Mouse (Mus musculus) limb, embryonic 15.5 days (tissue): ENCODE results near the gene Agpat1. TPM values are rescaled to one million over a fixed set of nuclear protein-coding genes. Genes with fewer than 3 reads are reported as not detected.

Source experiments
- ATAC-seq: fragments of 200-750 bp; cut with Nextera tagmentation; 2 replicates; pipeline ENCODE4 v1.8.0; 2017; ENCODE audit warnings: low read depth, moderate TSS enrichment; ENCODE audit not compliant: insufficient number of reproducible peaks, low FRiP score, low TSS enrichment
- H3K27ac ChIP-seq: fragments of 300-500 bp; sonication (generic); 2 replicates; pipeline ENCODE4 v1.5.1; 2015; ENCODE audit warnings: moderate library complexity, mild to moderate bottlenecking, inconsistent platforms
- H3K27me3 ChIP-seq: fragments of 300-500 bp; sonication (generic); 2 replicates; pipeline ENCODE4 v1.6.1; 2015; ENCODE audit warnings: inconsistent platforms
- H3K36me3 ChIP-seq: fragments of 300-500 bp; sonication (generic); 2 replicates; pipeline ENCODE4 v1.6.1; 2015; ENCODE audit warnings: inconsistent platforms
- H3K4me1 ChIP-seq: fragments of 300-500 bp; sonication (generic); 2 replicates; pipeline ENCODE4 v1.6.1; 2015; ENCODE audit warnings: inconsistent platforms
- H3K4me2 ChIP-seq: fragments of 300-500 bp; sonication (generic); 2 replicates; pipeline ENCODE4 v1.6.1; 2015; ENCODE audit warnings: mild to moderate bottlenecking, inconsistent platforms
- H3K4me3 ChIP-seq: fragments of 300-500 bp; sonication (generic); 2 replicates; pipeline ENCODE4 v1.5.1; 2015; ENCODE audit warnings: mild to moderate bottlenecking, inconsistent platforms
- H3K9ac ChIP-seq: fragments of 300-500 bp; sonication (generic); 2 replicates; pipeline ENCODE4 v1.6.1; 2015; ENCODE audit warnings: inconsistent platforms
- H3K9me3 ChIP-seq: fragments of 300-500 bp; sonication (generic); 2 replicates; pipeline ENCODE4 v1.6.1; 2016; ENCODE audit warnings: inconsistent platforms
- whole genome bisulfite sequencing: fragments of 180-500 bp; shearing (Covaris S2); methylation state at CpG from one replicate; pipeline ENCODE4 v1.1.7; 2015; 5-methylcytosine and 5-hydroxymethylcytosine counted together
- polyA plus RNA-seq: library from polyadenylated mRNA; unstranded; fragments of >200 nt; fragmentation: Nextera tagmentation; extraction: Ambion mirVana; gene quantifications from 2 replicates; pipeline ENCODE4 v1.2.1, GENCODE M21; 2015

Agpat1 gene
- polyA plus RNA-seq, 1 experiment from 2014 or later, result 45.8 TPM

DNA sequence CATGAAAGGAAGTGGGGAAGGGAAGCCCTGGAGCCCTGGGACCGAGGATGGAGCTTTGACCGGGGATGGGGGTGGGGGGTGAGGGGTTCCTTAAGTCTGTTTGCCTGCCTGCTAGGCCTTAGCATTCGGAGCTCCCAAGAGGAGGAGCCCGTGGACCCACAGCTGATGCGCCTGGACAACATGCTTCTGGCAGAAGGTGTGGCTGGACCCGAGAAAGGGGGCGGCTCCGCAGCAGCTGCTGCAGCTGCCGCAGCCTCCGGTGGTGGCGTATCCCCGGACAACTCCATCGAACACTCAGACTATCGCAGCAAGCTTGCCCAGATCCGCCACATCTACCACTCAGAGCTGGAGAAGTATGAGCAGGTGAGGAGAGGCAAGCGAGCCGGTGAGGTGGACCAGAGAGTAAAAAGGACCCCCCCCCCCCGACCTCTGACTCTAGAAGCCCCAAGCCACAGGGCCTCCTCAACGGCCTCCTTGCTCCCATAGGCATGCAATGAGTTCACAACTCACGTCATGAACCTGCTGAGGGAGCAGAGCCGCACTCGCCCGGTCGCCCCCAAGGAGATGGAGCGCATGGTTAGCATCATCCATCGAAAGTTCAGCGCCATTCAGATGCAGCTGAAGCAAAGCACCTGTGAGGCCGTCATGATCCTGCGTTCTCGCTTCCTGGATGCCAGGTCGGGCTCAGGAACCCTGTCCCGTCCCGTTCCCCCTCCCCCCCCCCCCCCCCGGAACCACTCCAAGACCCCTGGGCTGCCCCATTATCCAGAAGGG, 10.1 kb upstream of the Agpat1 start:
- peak overlapping the region; percentile 84; the same call in 1 of the 2 replicates for H3K9ac ChIP-seq
- peaks cover 60% of the 10 kb centered on the region for H3K4me1 ChIP-seq
- H3K36me3 ChIP-seq, result peaks cover 21% of the 10 kb centered on the region
- no peak for ATAC-seq
- no peaks in the 10 kb centered on the region for H3K27me3 ChIP-seq
- 45% methylated on average over 34 of the region's 34 CpGs for WGBS
- H3K4me3 ChIP-seq, result peak overlapping the region; percentile 80
- H3K27ac ChIP-seq, result peak overlapping the region; percentile 98
- H3K9me3 ChIP-seq, result no peaks in the 10 kb centered on the region
- peak overlapping the region; percentile 85 for H3K4me2 ChIP-seq

DNA sequence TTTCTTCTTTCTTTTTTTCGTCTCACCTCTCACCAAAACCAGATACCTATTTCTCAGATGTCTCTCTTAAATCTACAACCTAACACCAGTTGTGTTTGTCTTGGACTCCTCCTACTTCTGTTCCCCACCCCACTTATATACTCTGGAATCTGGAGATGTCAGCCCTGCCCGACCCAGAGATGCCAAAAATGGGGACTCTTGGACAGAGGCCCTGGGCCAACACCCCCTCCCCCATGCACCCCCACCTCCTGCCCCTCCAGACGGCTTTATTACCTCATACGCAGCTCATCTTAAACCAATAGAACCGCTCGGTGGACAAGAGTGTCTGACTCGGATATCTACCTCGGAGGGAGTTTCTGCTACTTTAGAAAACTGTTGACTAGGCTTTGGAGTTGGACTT, 8.0 kb upstream of the Agpat1 start:
- Histone ChIP-seq H3K9me3 (no peaks in the 10 kb centered on the region), H3K36me3 (peaks cover 33% of the 10 kb centered on the region), H3K4me3 (no peak overlapping the region), H3K27me3 (no peaks in the 10 kb centered on the region), H3K4me1 (peaks cover 44% of the 10 kb centered on the region), H3K27ac (no peak overlapping the region), H3K4me2 (no peak overlapping the region), H3K9ac (no peak overlapping the region)
- 71% methylated on average over 8 of the region's 8 CpGs for WGBS
- ATAC-seq, result no peak

- Histone ChIP-seq H3K27me3 (no peaks in the 10 kb centered on the region), H3K4me3 (no peak within 1 kb of the TSS), H3K27ac (no peak within 1 kb of the TSS), H3K9me3 (no peaks in the 10 kb centered on the region), H3K36me3 (peaks cover 41% of the 10 kb centered on the region), H3K4me2 (no peak within 1 kb of the TSS), H3K9ac (no peak within 1 kb of the TSS), H3K4me1 (peaks cover 46% of the 10 kb centered on the region)
- ATAC-seq, result no peak
- WGBS, result 18% methylated on average over 6 of the region's 6 CpGs
Observed at GRCm38 (mm10) chr17:34597566-34598095, 6.4 kb upstream of the Agpat1 start, which contains the start of gene Ager. Ager (plus strand) TSS chr17:34597862.

DNA sequence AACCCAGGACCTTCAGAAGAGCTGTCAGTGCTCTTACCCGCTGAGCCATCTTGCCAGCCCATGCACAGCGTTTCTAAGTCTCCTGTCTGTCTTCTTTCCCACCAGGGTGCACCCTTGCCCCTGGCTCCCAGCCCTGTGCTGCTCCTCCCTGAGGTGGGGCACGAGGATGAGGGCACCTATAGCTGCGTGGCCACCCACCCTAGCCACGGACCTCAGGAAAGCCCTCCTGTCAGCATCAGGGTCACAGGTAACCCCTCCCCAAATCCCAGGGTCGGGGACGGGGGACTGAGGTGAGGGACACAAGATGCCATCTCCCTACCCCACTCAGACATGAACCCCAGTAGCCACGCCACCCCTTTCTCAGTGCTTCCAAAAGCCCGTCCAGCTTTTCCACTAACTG, 4.2 kb upstream of the Agpat1 start:
- H3K4me3 ChIP-seq, result no peak overlapping the region
- H3K9me3 ChIP-seq, result no peaks in the 10 kb centered on the region
- H3K4me2 ChIP-seq, result no peak overlapping the region
- H3K27ac ChIP-seq, result no peak overlapping the region
- peaks cover 42% of the 10 kb centered on the region for H3K4me1 ChIP-seq
- no peak overlapping the region for H3K9ac ChIP-seq
- peaks cover 35% of the 10 kb centered on the region for H3K36me3 ChIP-seq
- ATAC-seq, result no peak
- no peaks in the 10 kb centered on the region for H3K27me3 ChIP-seq
- WGBS, result 83% methylated on average over 9 of the region's 9 CpGs

- WGBS, result 86% methylated on average over 12 of the region's 12 CpGs
- no peaks in the 10 kb centered on the region for H3K27me3 ChIP-seq
- H3K9ac ChIP-seq, result no peak overlapping the region
- no peak overlapping the region for H3K4me3 ChIP-seq
- no peak for ATAC-seq
- H3K4me2 ChIP-seq, result peak overlapping the region; percentile 86; the same call in 1 of the 2 replicates
- no peaks in the 10 kb centered on the region for H3K9me3 ChIP-seq
- H3K4me1 ChIP-seq, result peaks cover 42% of the 10 kb centered on the region
- H3K36me3 ChIP-seq, result peaks cover 21% of the 10 kb centered on the region
- H3K27ac ChIP-seq, result no peak overlapping the region
Observed at GRCm38 (mm10) chr17:34601796-34602195, 2.3 kb upstream of the Agpat1 start.

DNA sequence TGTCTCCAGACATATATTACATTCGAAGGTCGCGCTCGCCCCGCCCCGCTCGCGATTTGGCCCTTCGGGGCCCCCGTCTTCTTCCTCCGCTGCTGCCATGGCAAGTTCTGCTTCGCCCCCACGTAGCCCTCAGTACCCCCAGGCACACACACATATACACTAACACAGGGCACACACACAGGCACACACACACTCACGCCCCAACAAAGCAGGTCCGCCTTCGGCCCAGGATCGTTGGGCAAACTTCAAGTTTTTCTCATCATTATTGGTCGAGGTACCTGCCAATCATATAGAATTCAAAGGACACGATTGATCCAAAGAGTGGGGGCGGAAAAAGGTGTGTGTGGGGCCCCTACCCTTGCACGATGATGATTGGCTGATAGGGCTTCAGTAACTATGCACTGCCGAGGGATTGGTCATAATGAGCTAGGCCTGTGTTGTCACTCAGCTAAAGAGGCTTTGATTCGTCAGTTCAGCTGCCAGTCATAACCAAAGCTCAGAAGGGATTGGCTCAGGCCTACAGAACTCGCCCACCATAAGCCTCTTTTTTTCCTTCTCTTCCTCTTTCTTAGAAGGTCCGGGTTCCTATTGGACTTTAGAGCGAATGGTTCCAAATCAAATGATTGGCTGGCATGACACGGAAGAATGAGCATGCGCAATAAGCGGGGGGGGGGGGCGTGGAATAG, 544 bp upstream of the Agpat1 start, which contains the start of gene Rnf5:
Rnf5 (minus strand) TSS at position 316 of the 686 bp plus-strand sequence.
- peak; percentile 97 for ATAC-seq
- H3K9me3 ChIP-seq, result no peaks in the 10 kb centered on the region
- peak within 1 kb of the TSS; percentile 65 for H3K9ac ChIP-seq
- under 1% methylated on average over 30 of the region's 30 CpGs for WGBS
- H3K36me3 ChIP-seq, result peaks cover 28% of the 10 kb centered on the region
- H3K4me2 ChIP-seq, result peak within 1 kb of the TSS; percentile 86
- H3K4me1 ChIP-seq, result peaks cover 51% of the 10 kb centered on the region
- peak within 1 kb of the TSS; percentile 84 for H3K4me3 ChIP-seq
- H3K27me3 ChIP-seq, result no peaks in the 10 kb centered on the region
- peak within 1 kb of the TSS; percentile 89 for H3K27ac ChIP-seq

- ATAC-seq, result no peak
- Histone ChIP-seq H3K4me3 (peak overlapping the region; percentile 84), H3K4me1 (peaks cover 57% of the 10 kb centered on the region), H3K9ac (peak overlapping the region; percentile 45; the same call in 1 of the 2 replicates), H3K9me3 (no peaks in the 10 kb centered on the region), H3K27ac (peak overlapping the region; percentile 89), H3K36me3 (peaks cover 28% of the 10 kb centered on the region), H3K27me3 (no peaks in the 10 kb centered on the region), H3K4me2 (peak overlapping the region; percentile 83)
- WGBS, result 10% methylated on average over 24 of the region's 24 CpGs
Observed at GRCm38 (mm10) chr17:34604511-34605237, 612 bp downstream of the Agpat1 start.

GRCm38 (mm10) chr17:34605609-34606008, 1.5 kb downstream of the Agpat1 start:
- H3K4me2 ChIP-seq, result peak overlapping the region; percentile 83
- peaks cover 26% of the 10 kb centered on the region for H3K36me3 ChIP-seq
- under 1% methylated on average over 30 of the region's 30 CpGs for WGBS
- peak; percentile 22; the same call in 1 of the 2 replicates for ATAC-seq
- H3K9ac ChIP-seq, result peak overlapping the region; percentile 86
- peak overlapping the region; percentile 84 for H3K4me3 ChIP-seq
- peaks cover 53% of the 10 kb centered on the region for H3K4me1 ChIP-seq
- H3K27me3 ChIP-seq, result no peaks in the 10 kb centered on the region
- peak overlapping the region; percentile 89 for H3K27ac ChIP-seq
- H3K9me3 ChIP-seq, result no peaks in the 10 kb centered on the region

DNA sequence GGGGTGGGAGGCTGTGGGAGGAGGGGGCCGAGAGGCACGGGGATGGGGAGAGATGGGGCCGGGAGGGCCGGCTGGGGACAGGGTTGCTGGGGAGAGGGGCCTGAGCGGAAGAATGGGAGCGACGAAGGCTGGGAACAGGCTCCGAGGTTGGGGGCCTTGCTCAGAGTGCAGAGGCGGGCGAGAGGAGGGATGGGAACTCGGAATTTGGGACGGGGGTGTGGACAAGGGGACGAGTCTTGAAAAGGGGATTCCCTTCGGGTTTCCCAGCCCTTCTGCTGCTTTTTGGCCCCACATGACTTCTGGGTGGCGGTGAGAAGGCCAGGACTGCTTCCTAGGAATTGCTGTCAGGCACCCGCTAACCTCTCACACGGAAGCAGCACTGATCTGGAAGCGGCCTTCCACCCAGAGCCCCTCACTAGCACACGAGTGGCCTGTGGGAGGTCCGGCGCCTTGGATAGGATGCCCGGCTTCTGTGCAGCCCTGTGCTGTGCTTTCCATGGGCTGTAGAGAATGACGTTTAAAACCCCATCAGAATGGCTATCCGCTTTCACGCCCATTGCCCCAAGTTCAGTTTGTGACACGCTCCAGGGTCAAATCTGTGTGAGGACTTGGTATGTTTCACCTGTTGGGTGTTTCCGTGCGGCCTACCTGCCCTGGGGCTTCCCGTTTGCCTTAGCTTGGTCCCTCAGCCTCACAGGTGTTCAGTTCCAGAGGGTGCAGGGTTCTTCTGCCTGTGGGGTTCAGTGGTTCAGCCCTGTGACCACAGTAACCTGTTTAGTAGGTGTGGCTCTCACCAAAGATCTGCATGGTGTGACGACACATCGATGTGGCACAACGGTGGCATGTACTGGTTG, 2.4 kb downstream of the Agpat1 start:
- Histone ChIP-seq H3K9ac (peak overlapping the region; percentile 86), H3K36me3 (peaks cover 28% of the 10 kb centered on the region), H3K27me3 (no peaks in the 10 kb centered on the region), H3K27ac (peak overlapping the region; percentile 89), H3K4me2 (peak overlapping the region; percentile 83), H3K4me3 (peak overlapping the region; percentile 84), H3K9me3 (no peaks in the 10 kb centered on the region), H3K4me1 (peaks cover 53% of the 10 kb centered on the region)
- 13% methylated on average over 32 of the region's 32 CpGs for WGBS
- ATAC-seq, result no peak

DNA sequence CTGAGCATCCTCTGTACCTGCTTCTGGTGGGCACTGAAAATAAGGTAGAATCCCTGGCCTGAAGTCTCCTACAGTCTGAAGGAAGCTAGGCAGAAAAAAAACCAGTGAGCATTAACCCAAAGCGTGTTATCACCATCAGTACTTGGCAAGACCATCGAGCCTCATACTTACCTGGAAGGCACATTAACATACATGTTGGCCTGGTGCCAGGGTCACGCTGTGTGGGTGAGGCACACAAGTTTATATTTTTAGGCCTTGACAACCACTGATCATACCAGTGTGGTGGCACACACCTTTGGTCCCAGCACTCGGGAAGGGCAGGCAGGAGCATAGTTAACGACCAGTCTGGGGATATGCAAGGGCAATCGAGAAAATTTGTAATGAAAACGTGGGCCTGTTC, 3.9 kb downstream of the Agpat1 start:
- ATAC-seq, result no peak
- Histone ChIP-seq H3K27ac (no peak overlapping the region), H3K27me3 (no peaks in the 10 kb centered on the region), H3K4me1 (peaks cover 41% of the 10 kb centered on the region), H3K4me2 (no peak overlapping the region), H3K4me3 (no peak overlapping the region), H3K9ac (no peak overlapping the region), H3K9me3 (no peaks in the 10 kb centered on the region), H3K36me3 (peaks cover 38% of the 10 kb centered on the region)
- whole genome bisulfite sequencing, result 67% methylated on average over 7 of the region's 7 CpGs

GRCm38 (mm10) chr17:34611050-34611449, 7.0 kb downstream of the Agpat1 start:
- H3K4me1 ChIP-seq, result peaks cover 28% of the 10 kb centered on the region
- H3K27ac ChIP-seq, result no peak overlapping the region
- H3K27me3 ChIP-seq, result no peaks in the 10 kb centered on the region
- H3K36me3 ChIP-seq, result peaks cover 68% of the 10 kb centered on the region
- no peak overlapping the region for H3K4me2 ChIP-seq
- 91% methylated on average over 8 of the region's 8 CpGs for WGBS
- H3K9ac ChIP-seq, result no peak overlapping the region
- no peak overlapping the region for H3K4me3 ChIP-seq
- ATAC-seq, result no peak
- H3K9me3 ChIP-seq, result no peaks in the 10 kb centered on the region
